Mouse (Mus musculus) liver, postnatal 0 days (tissue): ENCODE measurements around the gene Sox5. TPM values are rescaled to one million over a fixed set of nuclear protein-coding genes. Genes with fewer than 3 reads are reported as not detected.

Source experiments
- ATAC-seq: fragments of 200-750 bp; cut with Nextera tagmentation; 2 replicates; pipeline ENCODE4 v1.8.0; 2017; ENCODE audit warnings: mild to moderate bottlenecking, moderate library complexity
- DNase-seq: peaks from one replicate; pipeline ENCODE4 v3.0.0-alpha.2; 2016
- H3K27ac ChIP-seq: fragments of 300-500 bp; sonication (generic); 2 replicates; pipeline ENCODE4 v1.5.1; 2014; ENCODE audit warnings: antibody characterized with exemption, moderate library complexity, mild to moderate bottlenecking, low read depth
- H3K27me3 ChIP-seq: fragments of 300-500 bp; sonication (generic); 2 replicates; pipeline ENCODE4 v1.6.1; 2014; ENCODE audit warnings: low read length, control low read depth, mixed read lengths; ENCODE audit not compliant: insufficient read depth
- H3K36me3 ChIP-seq: fragments of 300-500 bp; sonication (generic); replicated peaks from 2 replicates; pipeline ENCODE4 v1.6.1; 2014; ENCODE audit warnings: mild to moderate bottlenecking, control low read depth, low read length, moderate library complexity, mixed read lengths; ENCODE audit not compliant: insufficient read depth
- H3K4me1 ChIP-seq: fragments of 300-500 bp; sonication (generic); 2 replicates; pipeline ENCODE4 v1.6.1; 2014; ENCODE audit warnings: antibody characterized with exemption, mild to moderate bottlenecking, control low read depth; ENCODE audit not compliant: insufficient read depth
- H3K4me2 ChIP-seq: fragments of 300-500 bp; sonication (generic); 2 replicates; pipeline ENCODE4 v1.6.1; 2014; ENCODE audit warnings: low read depth, mild to moderate bottlenecking, low read length, moderate library complexity, mixed read lengths
- H3K4me3 ChIP-seq: fragments of 300-500 bp; sonication (generic); 2 replicates; pipeline ENCODE4 v1.5.1; 2014; ENCODE audit warnings: low read depth, low read length
- H3K9ac ChIP-seq: fragments of 300-500 bp; sonication (generic); replicated peaks from 2 replicates; pipeline ENCODE4 v1.6.1; 2014; ENCODE audit warnings: mild to moderate bottlenecking, moderate library complexity
- H3K9me3 ChIP-seq: fragments of 300-500 bp; sonication (generic); 2 replicates; pipeline ENCODE4 v1.6.1; 2016; ENCODE audit warnings: mild to moderate bottlenecking, control low read depth, low read length, mixed read lengths
- CTCF ChIP-seq: sonication (generic); IDR thresholded peaks from 2 replicates; pipeline ENCODE4 v1.5.1; 2016; ENCODE audit warnings: antibody characterized with exemption, low read depth
- EP300 ChIP-seq: IDR thresholded peaks from 2 replicates; pipeline ENCODE4 v1.6.1; 2016; ENCODE audit warnings: antibody characterized with exemption, low read depth, mild to moderate bottlenecking
- WGBS: fragments of 180-500 bp; shearing (Covaris S2); extraction: QIAGEN DNeasy Blood & Tissue Kit; methylation state at CpG from one replicate; pipeline ENCODE4 v1.1.7; 2014; ENCODE audit not compliant: insufficient replicate concordance; 5-methylcytosine and 5-hydroxymethylcytosine counted together
- polyA plus RNA-seq: library from polyadenylated mRNA; unstranded; fragments of >200 nt; fragmentation: Nextera tagmentation; extraction: Ambion mirVana; gene quantifications from 2 replicates; pipeline ENCODE4 v1.2.1, GENCODE M21; 2015

Sox5 gene
- polyA plus RNA-seq, 1 experiment from 2014 or later = 7.5 TPM

GRCm38 (mm10) chr6:143867029-143867428 lies 914.7 kb downstream of the Sox5 start:
- Histone ChIP-seq H3K4me3 (no peak overlapping the region), H3K27ac (no peak overlapping the region), H3K9ac (no peak overlapping the region), H3K27me3 (no peaks in the 10 kb centered on the region), H3K4me1 (peaks cover 6% of the 10 kb centered on the region; the same call in 1 of the 2 replicates), H3K36me3 (no peaks in the 10 kb centered on the region), H3K9me3 (no peaks in the 10 kb centered on the region), H3K4me2 (no peak overlapping the region)
- no peak for ATAC-seq
- WGBS = 59% methylated on average over 5 of the region's 5 CpGs
- no peak for TF ChIP-seq EP300
- TF ChIP-seq CTCF = no peak
- DNase-seq = no peak

GRCm38 (mm10) chr6:143866566-143866965 lies 915.2 kb downstream of the Sox5 start:
- Histone ChIP-seq H3K36me3 (no peaks in the 10 kb centered on the region), H3K27ac (no peak overlapping the region), H3K9me3 (no peaks in the 10 kb centered on the region), H3K4me2 (no peak overlapping the region), H3K4me3 (no peak overlapping the region), H3K4me1 (peaks cover 6% of the 10 kb centered on the region; the same call in 1 of the 2 replicates), H3K27me3 (no peaks in the 10 kb centered on the region), H3K9ac (no peak overlapping the region)
- TF ChIP-seq CTCF (no peak), EP300 (no peak)
- DNase-seq (no peak), ATAC-seq (no peak)
- WGBS = 75% methylated on average over 9 of the region's 9 CpGs

DNA sequence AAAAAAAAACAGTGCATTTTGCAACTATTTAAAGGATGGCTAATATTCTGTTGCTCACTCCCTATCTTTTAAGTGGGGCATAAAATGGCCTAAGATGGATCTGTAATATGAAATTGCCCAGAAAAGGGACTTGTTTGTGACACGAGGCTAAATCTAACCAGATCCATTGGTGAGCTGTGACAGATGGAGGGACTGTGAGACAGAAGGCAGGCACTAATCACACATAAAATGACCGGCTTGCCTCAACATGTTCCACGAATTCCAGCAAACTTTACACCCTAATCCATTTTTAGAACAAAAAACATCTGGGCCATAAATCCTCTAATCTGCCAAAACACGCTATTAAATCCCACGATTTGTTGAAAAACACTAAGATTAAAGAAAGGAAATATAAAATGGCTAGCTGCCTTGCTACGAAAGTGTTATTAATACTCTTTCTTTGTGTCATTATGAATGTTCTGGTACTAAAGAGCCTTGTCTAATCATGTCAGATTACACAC lies 919.1 kb downstream of the Sox5 start:
- ATAC-seq (no peak), DNase-seq (no peak)
- no peak for TF ChIP-seq CTCF
- no peak for TF ChIP-seq EP300
- H3K27me3 ChIP-seq = no peaks in the 10 kb centered on the region
- H3K36me3 ChIP-seq = no peaks in the 10 kb centered on the region
- H3K4me1 ChIP-seq = no peaks in the 10 kb centered on the region; the same call in none of the 2 replicates
- no peak overlapping the region for H3K27ac ChIP-seq
- no peak overlapping the region for H3K4me3 ChIP-seq
- H3K9ac ChIP-seq = no peak overlapping the region
- no peaks in the 10 kb centered on the region for H3K9me3 ChIP-seq
- 73% methylated on average over 6 of the region's 6 CpGs for WGBS
- no peak overlapping the region for H3K4me2 ChIP-seq

GRCm38 (mm10) chr6:143860036-143860435 lies 921.7 kb downstream of the Sox5 start:
- ATAC-seq = no peak

DNA sequence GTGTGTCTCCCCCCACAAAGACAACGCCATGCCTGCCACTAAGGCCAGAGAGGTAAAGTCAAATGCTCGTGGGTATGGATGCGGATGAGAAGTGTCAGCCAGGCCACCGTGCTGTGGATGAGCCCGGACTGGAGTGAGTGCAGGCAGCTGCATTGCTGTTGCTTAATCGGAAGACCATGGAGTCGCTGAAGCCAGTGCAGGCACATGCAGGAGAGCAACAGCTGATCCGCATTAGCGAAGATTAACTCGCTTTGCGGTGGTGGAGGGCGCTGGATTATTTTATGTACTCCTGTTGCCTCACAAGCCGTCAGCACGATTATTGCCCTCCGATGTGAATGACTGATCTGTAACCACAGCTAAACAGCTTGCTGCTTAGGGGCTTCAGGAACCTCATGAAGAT lies 922.2 kb downstream of the Sox5 start:
- WGBS = 85% methylated on average over 15 of the region's 15 CpGs
- no peaks in the 10 kb centered on the region for H3K9me3 ChIP-seq
- TF ChIP-seq CTCF (no peak), EP300 (no peak)
- no peak overlapping the region for H3K27ac ChIP-seq
- ATAC-seq = no peak
- no peak for DNase-seq
- no peak overlapping the region for H3K4me3 ChIP-seq
- H3K36me3 ChIP-seq = no peaks in the 10 kb centered on the region
- H3K27me3 ChIP-seq = no peaks in the 10 kb centered on the region
- no peak overlapping the region for H3K9ac ChIP-seq
- no peak overlapping the region for H3K4me2 ChIP-seq
- H3K4me1 ChIP-seq = no peaks in the 10 kb centered on the region; the same call in 1 of the 2 replicates

More at GRCm38 (mm10) chr6:143860036-143860435, 921.7 kb downstream of the Sox5 start:
- Histone ChIP-seq H3K27ac (no peak overlapping the region), H3K9me3 (no peaks in the 10 kb centered on the region), H3K9ac (no peak overlapping the region), H3K4me3 (no peak overlapping the region), H3K36me3 (no peaks in the 10 kb centered on the region), H3K4me2 (no peak overlapping the region), H3K4me1 (no peaks in the 10 kb centered on the region; the same call in 1 of the 2 replicates), H3K27me3 (no peaks in the 10 kb centered on the region)
- 82% methylated on average over 7 of the region's 7 CpGs for WGBS
- no peak for DNase-seq
- TF ChIP-seq EP300 = no peak
- no peak for TF ChIP-seq CTCF

DNA sequence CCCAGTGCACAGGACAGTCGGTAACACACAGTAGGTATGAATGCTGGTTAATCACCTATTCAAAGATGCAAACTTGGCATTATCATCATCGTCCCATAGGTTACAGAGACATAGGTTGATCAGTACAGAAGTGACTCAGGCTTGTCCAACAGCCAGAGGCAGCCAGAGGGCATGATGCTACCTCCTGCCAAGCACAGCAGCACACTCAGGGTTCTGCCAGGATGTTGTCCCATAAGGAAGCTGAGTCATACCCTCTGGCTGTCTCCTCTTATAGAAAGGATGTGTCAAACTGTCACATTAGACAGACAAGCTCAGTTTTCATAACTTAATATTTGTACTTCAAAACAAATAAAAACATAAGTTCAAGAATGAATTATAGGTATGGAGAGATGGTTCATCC lies 923.2 kb downstream of the Sox5 start:
- Histone ChIP-seq H3K36me3 (no peaks in the 10 kb centered on the region), H3K4me1 (no peaks in the 10 kb centered on the region; the same call in 1 of the 2 replicates), H3K4me2 (no peak overlapping the region), H3K27ac (no peak overlapping the region), H3K9ac (no peak overlapping the region), H3K27me3 (no peaks in the 10 kb centered on the region), H3K4me3 (no peak overlapping the region), H3K9me3 (no peaks in the 10 kb centered on the region)
- no peak for DNase-seq
- WGBS = 68% methylated on average over 2 of the region's 2 CpGs
- no peak for ATAC-seq
- TF ChIP-seq CTCF (no peak), EP300 (no peak)

DNA sequence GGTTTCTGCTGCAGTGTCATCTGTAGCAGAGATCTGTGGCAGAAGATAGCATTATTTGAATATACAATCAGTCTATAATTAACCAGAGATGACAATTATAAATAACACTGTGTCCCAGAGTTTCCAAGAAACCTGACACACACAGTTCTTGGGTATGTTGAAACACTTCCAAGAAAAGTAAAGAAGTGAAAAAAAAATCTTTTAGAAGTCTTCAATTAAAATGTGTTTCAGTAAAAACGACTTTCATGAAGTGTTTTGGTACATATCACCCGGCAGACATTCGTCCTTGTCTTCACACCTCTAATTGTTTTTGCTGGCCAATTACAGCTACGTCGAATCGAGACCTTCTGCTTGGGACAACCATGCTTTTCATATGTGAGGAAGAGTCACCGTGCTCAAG lies 924.4 kb downstream of the Sox5 start:
- H3K27me3 ChIP-seq = no peaks in the 10 kb centered on the region
- WGBS = 76% methylated on average over 7 of the region's 7 CpGs
- no peak overlapping the region for H3K27ac ChIP-seq
- DNase-seq (no peak), ATAC-seq (no peak)
- TF ChIP-seq CTCF (no peak), EP300 (no peak)
- no peak overlapping the region for H3K9ac ChIP-seq
- H3K4me1 ChIP-seq = no peaks in the 10 kb centered on the region; the same call in 1 of the 2 replicates
- H3K4me3 ChIP-seq = no peak overlapping the region
- H3K36me3 ChIP-seq = no peaks in the 10 kb centered on the region
- no peak overlapping the region for H3K4me2 ChIP-seq
- H3K9me3 ChIP-seq = no peaks in the 10 kb centered on the region
